Mouse (Mus musculus): ENCODE data around the gene Car5b. TPM values are rescaled to one million over a fixed set of nuclear protein-coding genes. Genes with fewer than 3 reads are reported as not detected.
A peak's percentile ranks its signal among the peaks of the same experiment; 100 is the strongest.

Car5b gene
- polyA plus RNA-seq, 1 experiment from 2014 or later = 2.3 TPM

DNA sequence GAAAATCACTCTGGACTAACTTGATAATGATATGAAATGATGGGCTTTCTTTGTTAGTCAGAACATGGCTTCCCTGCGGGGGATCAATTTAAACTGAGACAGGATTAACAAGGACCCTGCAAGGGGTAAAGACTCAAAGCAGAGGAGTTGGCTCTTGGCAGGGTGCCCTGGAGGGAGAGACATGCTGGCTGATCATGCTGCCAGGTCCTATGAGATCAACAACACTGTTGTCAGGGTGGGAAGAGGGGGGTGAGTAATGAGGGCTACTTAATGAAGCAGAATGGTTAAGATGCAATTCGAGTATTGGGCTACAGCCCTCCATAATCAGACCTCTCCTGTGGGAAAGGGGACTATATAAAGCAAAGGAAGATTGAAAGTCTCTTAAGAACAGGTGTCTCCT is 11.1 kb upstream of the Car5b start:
- whole genome bisulfite sequencing = 47% methylated on average over 2 of the region's 2 CpGs

DNA sequence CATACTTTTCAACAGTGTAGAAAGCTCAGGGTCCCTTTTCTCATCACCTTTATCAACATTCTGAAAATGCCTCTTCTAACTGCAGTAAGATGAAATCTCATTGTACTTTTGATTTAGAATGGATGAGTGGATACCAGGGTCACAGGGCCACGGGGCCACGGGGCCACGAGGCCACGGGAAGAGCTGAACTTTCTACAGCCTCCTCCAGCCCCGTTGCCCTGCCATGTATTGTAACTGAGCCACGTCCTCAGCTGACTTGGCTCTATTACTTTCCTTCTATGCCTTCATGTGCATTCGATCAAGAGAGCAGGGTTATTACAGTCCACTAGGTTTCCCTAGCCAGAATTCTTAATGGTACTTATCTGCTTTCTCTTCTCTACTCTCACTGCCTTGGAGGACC is 8.1 kb upstream of the Car5b start:
- no peak for ATAC-seq (ENCODE audit: low FRiP score, low TSS enrichment)

More for the DNA sequence above, 11.1 kb upstream of the Car5b start:
- H3K9me3 ChIP-seq (ENCODE audit: low read length) = 0 out of 2 replicates have a peak, but pooled peaks cover 4% of the 10 kb centered on the region
- H3K9ac ChIP-seq (replicated peaks; ENCODE audit: low read length) = no peak overlapping the region
- no peaks in the 10 kb centered on the region for H3K4me1 ChIP-seq (ENCODE audit: insufficient read depth, low read length)
- H3K36me3 ChIP-seq (ENCODE audit: insufficient read depth, low read length) = no peaks in the 10 kb centered on the region
- peaks cover 2% of the 10 kb centered on the region; the same call in 1 of the 2 replicates for H3K27me3 ChIP-seq (ENCODE audit: insufficient read depth, low read length)
- no peak overlapping the region for H3K4me2 ChIP-seq (replicated peaks; ENCODE audit: low read depth, low read length)
- ATAC-seq (ENCODE audit: low FRiP score, low TSS enrichment) = 0 out of 2 replicates have a peak, but pooled peaks have one; percentile 23
- H3K4me3 ChIP-seq (ENCODE audit: low read length) = no peak overlapping the region
- H3K27ac ChIP-seq (ENCODE audit: low read length) = no peak overlapping the region

DNA sequence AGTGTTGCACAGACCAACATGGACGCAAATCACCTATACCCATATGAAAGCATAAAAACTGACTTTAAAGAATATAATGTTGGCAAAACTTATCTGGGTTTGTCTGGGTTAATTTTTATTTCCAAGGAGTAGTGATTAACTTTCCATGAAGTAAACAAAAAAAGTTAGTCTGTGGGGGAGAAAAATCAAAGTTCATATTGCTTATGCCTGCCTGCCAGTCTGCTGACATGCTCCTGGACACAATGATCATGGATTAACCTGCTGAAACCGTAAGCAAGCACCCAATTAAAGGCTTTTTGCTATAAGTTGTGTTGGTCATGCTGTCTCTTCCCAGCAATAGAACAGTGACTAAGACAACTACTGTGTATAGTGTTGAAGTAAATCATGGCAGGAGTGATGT is 7.6 kb upstream of the Car5b start:
- no peak overlapping the region for H3K27ac ChIP-seq (ENCODE audit: low read length)
- H3K36me3 ChIP-seq (ENCODE audit: insufficient read depth, low read length) = no peaks in the 10 kb centered on the region
- no peaks in the 10 kb centered on the region for H3K4me1 ChIP-seq (ENCODE audit: insufficient read depth, low read length)
- WGBS = 83% methylated on average over 2 of the region's 2 CpGs
- H3K27me3 ChIP-seq (ENCODE audit: insufficient read depth, low read length) = peaks cover 16% of the 10 kb centered on the region; the same call in 1 of the 2 replicates
- H3K4me3 ChIP-seq (ENCODE audit: low read length) = no peak overlapping the region
- no peak overlapping the region for H3K4me2 ChIP-seq (replicated peaks; ENCODE audit: low read depth, low read length)
- no peak overlapping the region for H3K9ac ChIP-seq (replicated peaks; ENCODE audit: low read length)
- no peak for ATAC-seq (ENCODE audit: low FRiP score, low TSS enrichment)
- H3K9me3 ChIP-seq (ENCODE audit: low read length) = 0 out of 2 replicates have a peak, but pooled peaks cover 4% of the 10 kb centered on the region

More for the DNA sequence above, 8.1 kb upstream of the Car5b start:
- Histone ChIP-seq H3K4me1 (ENCODE audit: insufficient read depth, low read length) (no peaks in the 10 kb centered on the region), H3K9me3 (ENCODE audit: low read length) (0 out of 2 replicates have a peak, but pooled peaks cover 4% of the 10 kb centered on the region), H3K4me3 (ENCODE audit: low read length) (no peak overlapping the region), H3K36me3 (ENCODE audit: insufficient read depth, low read length) (no peaks in the 10 kb centered on the region), H3K27ac (ENCODE audit: low read length) (no peak overlapping the region), H3K27me3 (ENCODE audit: insufficient read depth, low read length) (peaks cover 16% of the 10 kb centered on the region; the same call in 1 of the 2 replicates), H3K9ac (replicated peaks; ENCODE audit: low read length) (no peak overlapping the region), H3K4me2 (replicated peaks; ENCODE audit: low read depth, low read length) (no peak overlapping the region)
- WGBS = 87% methylated on average over 7 of the region's 7 CpGs

DNA sequence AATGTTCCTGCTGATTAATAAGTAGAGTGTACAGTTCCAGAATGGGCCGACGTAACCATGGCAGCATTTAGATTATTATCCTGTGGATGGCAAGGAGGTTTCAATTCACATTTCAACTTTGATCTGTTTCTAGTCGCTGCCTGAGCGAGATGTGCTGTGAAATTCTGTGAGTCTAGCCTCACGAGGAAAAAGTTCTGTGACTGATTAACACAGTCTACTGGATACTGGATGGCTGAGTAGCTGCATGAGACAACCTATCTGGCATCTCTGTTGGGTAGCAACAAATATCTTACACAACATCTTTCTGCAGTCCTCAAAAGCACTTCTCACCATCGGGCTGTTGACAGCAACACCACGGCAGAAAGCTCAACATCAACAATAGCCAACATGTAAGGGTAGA is 4.7 kb upstream of the Car5b start:
- Histone ChIP-seq H3K36me3 (ENCODE audit: insufficient read depth, low read length) (no peaks in the 10 kb centered on the region), H3K9ac (replicated peaks; ENCODE audit: low read length) (no peak overlapping the region), H3K9me3 (ENCODE audit: low read length) (no peaks in the 10 kb centered on the region), H3K4me3 (ENCODE audit: low read length) (no peak overlapping the region), H3K27ac (ENCODE audit: low read length) (no peak overlapping the region), H3K4me1 (ENCODE audit: insufficient read depth, low read length) (no peaks in the 10 kb centered on the region), H3K27me3 (ENCODE audit: insufficient read depth, low read length) (peaks cover 16% of the 10 kb centered on the region; the same call in 1 of the 2 replicates), H3K4me2 (replicated peaks; ENCODE audit: low read depth, low read length) (no peak overlapping the region)
- WGBS = 85% methylated on average over 7 of the region's 7 CpGs
- no peak for ATAC-seq (ENCODE audit: low FRiP score, low TSS enrichment)

DNA sequence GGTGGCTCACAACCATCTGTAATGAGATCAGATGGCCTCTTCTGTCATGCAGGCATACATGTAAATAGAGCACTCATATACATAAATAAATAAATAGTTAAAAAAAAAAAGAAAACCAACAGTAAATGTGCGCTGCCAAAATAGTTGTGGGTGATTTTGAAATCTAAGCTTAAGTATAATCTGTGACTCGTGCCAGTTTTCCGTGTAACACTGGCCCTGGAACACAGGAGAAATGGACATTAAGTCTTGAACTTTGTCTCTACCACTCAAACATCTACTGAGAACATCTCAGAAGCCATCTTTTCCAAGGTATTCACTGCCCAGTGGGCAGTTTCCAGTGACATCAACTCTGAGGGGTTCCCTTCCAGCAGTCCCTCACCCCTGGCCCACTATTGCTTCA is 12.2 kb downstream of the Car5b start:
- no peak for ATAC-seq (ENCODE audit: low FRiP score, low TSS enrichment)
- no peak overlapping the region for H3K9ac ChIP-seq (replicated peaks; ENCODE audit: low read length)
- H3K27ac ChIP-seq (ENCODE audit: low read length) = no peak overlapping the region
- H3K4me3 ChIP-seq (ENCODE audit: low read length) = no peak overlapping the region
- H3K4me2 ChIP-seq (replicated peaks; ENCODE audit: low read depth, low read length) = no peak overlapping the region
- no peaks in the 10 kb centered on the region for H3K36me3 ChIP-seq (ENCODE audit: insufficient read depth, low read length)
- no peaks in the 10 kb centered on the region for H3K4me1 ChIP-seq (ENCODE audit: insufficient read depth, low read length)
- H3K27me3 ChIP-seq (ENCODE audit: insufficient read depth, low read length) = peaks cover 8% of the 10 kb centered on the region; the same call in 1 of the 2 replicates
- no peaks in the 10 kb centered on the region for H3K9me3 ChIP-seq (ENCODE audit: low read length)
- WGBS = 83% methylated on average over 3 of the region's 3 CpGs

DNA sequence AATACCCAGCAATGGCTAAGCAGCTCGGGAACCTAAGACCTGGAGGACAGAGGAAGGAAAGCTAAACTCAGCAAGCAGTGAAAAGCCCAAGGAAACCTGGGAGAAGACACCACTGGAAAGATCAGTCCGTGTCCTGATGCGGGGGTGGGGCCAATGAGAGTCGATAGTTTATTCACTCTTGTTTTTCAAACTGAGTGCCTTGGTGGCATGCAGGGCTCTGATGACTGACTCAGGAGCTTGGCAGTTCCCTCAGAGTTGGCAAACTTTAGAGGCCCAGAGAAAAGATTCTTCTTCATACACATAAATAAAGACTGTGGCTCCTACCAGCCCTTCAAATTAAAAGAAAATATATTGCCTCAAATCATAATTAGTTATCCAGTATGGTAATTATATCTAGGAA is 12.8 kb downstream of the Car5b start:
- H3K4me3 ChIP-seq (ENCODE audit: low read length) = no peak overlapping the region
- H3K9ac ChIP-seq (replicated peaks; ENCODE audit: low read length) = no peak overlapping the region
- no peak for ATAC-seq (ENCODE audit: low FRiP score, low TSS enrichment)
- no peak overlapping the region for H3K4me2 ChIP-seq (replicated peaks; ENCODE audit: low read depth, low read length)
- H3K4me1 ChIP-seq (ENCODE audit: insufficient read depth, low read length) = no peaks in the 10 kb centered on the region
- peaks cover 8% of the 10 kb centered on the region; the same call in 1 of the 2 replicates for H3K27me3 ChIP-seq (ENCODE audit: insufficient read depth, low read length)
- no peaks in the 10 kb centered on the region for H3K9me3 ChIP-seq (ENCODE audit: low read length)
- WGBS = 72% methylated on average over 4 of the region's 4 CpGs
- H3K27ac ChIP-seq (ENCODE audit: low read length) = no peak overlapping the region
- H3K36me3 ChIP-seq (ENCODE audit: insufficient read depth, low read length) = no peaks in the 10 kb centered on the region

DNA sequence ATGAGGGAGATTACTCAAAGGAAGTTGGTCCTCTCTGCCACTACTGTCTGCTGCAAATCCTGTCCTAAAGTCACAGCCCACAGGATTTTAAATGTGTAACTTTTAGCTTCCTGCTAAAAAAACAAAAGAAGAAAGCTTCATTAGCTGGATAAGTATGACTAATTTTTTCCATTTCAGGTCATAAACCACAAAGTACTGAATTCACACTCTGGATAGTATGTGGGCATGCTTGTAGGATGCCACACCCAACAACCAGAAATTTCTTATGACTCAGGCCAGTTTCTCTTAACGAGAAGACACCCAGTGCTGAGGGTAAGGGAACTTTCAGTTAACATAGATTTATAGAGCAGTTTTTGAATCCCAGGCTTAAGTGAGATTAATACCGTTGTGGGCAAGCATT is 14.5 kb downstream of the Car5b start:
- Histone ChIP-seq H3K4me1 (ENCODE audit: insufficient read depth, low read length) (no peaks in the 10 kb centered on the region), H3K36me3 (ENCODE audit: insufficient read depth, low read length) (no peaks in the 10 kb centered on the region), H3K4me2 (replicated peaks; ENCODE audit: low read depth, low read length) (no peak overlapping the region), H3K27me3 (ENCODE audit: insufficient read depth, low read length) (peaks cover 10% of the 10 kb centered on the region; the same call in 1 of the 2 replicates), H3K4me3 (ENCODE audit: low read length) (no peak overlapping the region), H3K27ac (ENCODE audit: low read length) (0 out of 2 replicates have a peak overlapping the region, but pooled peaks have one; percentile 25), H3K9me3 (ENCODE audit: low read length) (no peaks in the 10 kb centered on the region), H3K9ac (replicated peaks; ENCODE audit: low read length) (no peak overlapping the region)
- no peak for ATAC-seq (ENCODE audit: low FRiP score, low TSS enrichment)
- WGBS = 60% methylated on average over 2 of the region's 2 CpGs

DNA sequence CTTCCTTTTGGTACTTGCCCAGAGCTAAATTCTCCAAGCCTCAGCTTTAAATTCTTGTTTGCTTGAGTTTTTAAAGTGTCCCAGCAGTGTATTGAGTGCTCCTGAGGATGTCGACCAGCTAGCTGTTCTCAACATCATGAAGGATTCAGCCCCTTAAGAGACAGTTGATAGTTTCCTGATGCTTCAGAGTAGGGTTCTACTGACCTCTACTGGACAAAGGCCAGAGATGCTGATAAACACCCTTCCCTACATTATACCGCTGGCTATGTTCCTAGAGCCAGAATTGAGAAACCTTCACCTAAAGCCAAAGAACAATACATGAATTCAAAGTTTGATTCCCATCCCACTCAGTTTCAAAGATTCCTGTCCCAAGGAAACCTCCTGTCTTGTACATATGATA is 23.0 kb downstream of the Car5b start:
- H3K4me1 ChIP-seq (ENCODE audit: insufficient read depth, low read length) = no peaks in the 10 kb centered on the region
- H3K9ac ChIP-seq (replicated peaks; ENCODE audit: low read length) = no peak overlapping the region
- no peak overlapping the region for H3K4me3 ChIP-seq (ENCODE audit: low read length)
- no peak overlapping the region for H3K4me2 ChIP-seq (replicated peaks; ENCODE audit: low read depth, low read length)
- H3K36me3 ChIP-seq (ENCODE audit: insufficient read depth, low read length) = no peaks in the 10 kb centered on the region
- no peaks in the 10 kb centered on the region for H3K9me3 ChIP-seq (ENCODE audit: low read length)
- H3K27ac ChIP-seq (ENCODE audit: low read length) = no peak overlapping the region
- H3K27me3 ChIP-seq (ENCODE audit: insufficient read depth, low read length) = peaks cover 7% of the 10 kb centered on the region; the same call in 1 of the 2 replicates
- peak; percentile 54; the same call in 1 of the 2 replicates for ATAC-seq (ENCODE audit: low FRiP score, low TSS enrichment)
- WGBS = 27% methylated on average over 2 of the region's 2 CpGs

DNA sequence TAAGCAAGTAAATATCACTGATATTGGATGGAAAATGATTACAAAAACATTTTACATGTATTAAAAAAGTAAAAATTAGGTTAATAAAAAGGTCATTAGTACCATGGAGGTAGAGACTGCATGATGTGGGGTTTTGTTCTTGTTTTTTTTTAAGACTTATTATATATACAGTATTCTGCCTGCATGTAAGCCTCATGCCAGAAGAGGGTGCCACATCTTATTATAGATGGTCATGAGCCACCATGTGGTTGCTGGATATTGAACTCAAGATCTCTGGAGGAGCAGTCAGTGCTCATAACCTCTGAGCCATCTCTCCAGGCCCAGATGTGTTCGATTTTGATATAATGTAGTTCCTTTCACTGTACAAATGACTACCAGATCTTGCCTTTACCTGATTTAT is 27.9 kb downstream of the Car5b start:
- no peak overlapping the region for H3K4me2 ChIP-seq (replicated peaks; ENCODE audit: low read depth, low read length)
- H3K27ac ChIP-seq (ENCODE audit: low read length) = no peak overlapping the region
- 72% methylated on average over 1 of the region's 1 CpGs for WGBS
- no peak for ATAC-seq (ENCODE audit: low FRiP score, low TSS enrichment)
- H3K9ac ChIP-seq (replicated peaks; ENCODE audit: low read length) = no peak overlapping the region
- H3K4me1 ChIP-seq (ENCODE audit: insufficient read depth, low read length) = no peaks in the 10 kb centered on the region
- H3K4me3 ChIP-seq (ENCODE audit: low read length) = no peak overlapping the region
- no peaks in the 10 kb centered on the region for H3K9me3 ChIP-seq (ENCODE audit: low read length)
- peaks cover 7% of the 10 kb centered on the region for H3K27me3 ChIP-seq (ENCODE audit: insufficient read depth, low read length)
- H3K36me3 ChIP-seq (ENCODE audit: insufficient read depth, low read length) = no peaks in the 10 kb centered on the region

DNA sequence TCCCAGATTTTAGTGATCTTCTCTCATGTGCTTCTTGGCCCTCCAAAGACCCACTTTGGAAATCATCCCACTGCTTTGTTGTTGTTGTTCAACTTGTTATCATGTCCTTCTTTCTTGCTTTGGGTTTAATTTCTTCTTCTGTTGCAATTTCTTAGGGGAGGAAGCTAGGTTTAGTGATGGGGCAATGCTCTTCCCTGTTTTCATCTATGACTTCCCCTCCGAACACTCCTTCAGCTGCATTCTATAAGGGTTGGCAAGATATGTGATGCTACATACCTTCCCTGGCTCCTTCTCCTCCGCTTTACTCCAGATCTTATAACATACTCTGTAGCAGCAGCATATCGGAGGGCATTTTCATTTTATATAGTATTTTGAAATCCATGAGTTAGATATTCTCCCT is 31.0 kb downstream of the Car5b start:
- H3K9ac ChIP-seq (replicated peaks; ENCODE audit: low read length) = no peak overlapping the region
- no peak overlapping the region for H3K4me3 ChIP-seq (ENCODE audit: low read length)
- no peaks in the 10 kb centered on the region for H3K9me3 ChIP-seq (ENCODE audit: low read length)
- no peak overlapping the region for H3K4me2 ChIP-seq (replicated peaks; ENCODE audit: low read depth, low read length)
- ATAC-seq (ENCODE audit: low FRiP score, low TSS enrichment) = no peak
- peaks cover 12% of the 10 kb centered on the region for H3K27me3 ChIP-seq (ENCODE audit: insufficient read depth, low read length)
- H3K36me3 ChIP-seq (ENCODE audit: insufficient read depth, low read length) = no peaks in the 10 kb centered on the region
- 92% methylated on average over 3 of the region's 3 CpGs for WGBS
- no peak overlapping the region for H3K27ac ChIP-seq (ENCODE audit: low read length)
- no peaks in the 10 kb centered on the region for H3K4me1 ChIP-seq (ENCODE audit: insufficient read depth, low read length)
